Mouse (Mus musculus): ENCODE measurements around the gene Ppp2r5e. TPM values are rescaled to one million over a fixed set of nuclear protein-coding genes. Genes with fewer than 3 reads are reported as not detected.

Ppp2r5e gene
- polyA plus RNA-seq, 1 experiment from 2014 or later = 6.3 TPM

DNA sequence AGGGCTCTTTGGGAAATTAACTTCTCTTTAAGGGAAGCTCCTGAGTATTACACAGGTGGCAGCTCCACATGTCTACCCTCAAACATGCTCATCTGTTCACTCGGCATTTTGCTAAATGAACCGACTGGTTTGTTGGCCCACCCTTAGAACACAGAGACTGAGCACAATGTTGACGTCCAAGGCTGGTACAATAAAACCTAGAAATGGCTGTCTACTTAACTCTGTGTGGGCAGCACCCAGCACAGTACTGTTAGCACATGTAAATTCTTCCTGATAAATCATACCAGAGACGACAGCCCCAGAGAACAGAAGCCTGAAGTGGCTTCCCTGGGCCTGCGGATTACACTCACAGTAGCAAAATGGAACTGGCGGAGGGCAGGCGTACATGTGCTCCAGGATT is 59.5 kb downstream of the Ppp2r5e start:
- no peak overlapping the region for H3K4me3 ChIP-seq (ENCODE audit: low read length)
- no peak for ATAC-seq
- no peaks in the 10 kb centered on the region for H3K27me3 ChIP-seq (replicated peaks; ENCODE audit: control insufficient read depth, insufficient read depth, low read length)
- no peak overlapping the region for H3K4me2 ChIP-seq (ENCODE audit: low read depth, low read length)
- H3K36me3 ChIP-seq (ENCODE audit: control insufficient read depth, insufficient read depth, low read length) = no peaks in the 10 kb centered on the region
- 75% methylated on average over 7 of the region's 7 CpGs for WGBS
- H3K4me1 ChIP-seq (ENCODE audit: control insufficient read depth, insufficient read depth, low read length) = peaks cover 22% of the 10 kb centered on the region
- no peaks in the 10 kb centered on the region for H3K9me3 ChIP-seq (ENCODE audit: control insufficient read depth, low read length)
- H3K27ac ChIP-seq (ENCODE audit: low read length) = no peak overlapping the region
- H3K9ac ChIP-seq (ENCODE audit: low read depth, low read length) = no peak overlapping the region

DNA sequence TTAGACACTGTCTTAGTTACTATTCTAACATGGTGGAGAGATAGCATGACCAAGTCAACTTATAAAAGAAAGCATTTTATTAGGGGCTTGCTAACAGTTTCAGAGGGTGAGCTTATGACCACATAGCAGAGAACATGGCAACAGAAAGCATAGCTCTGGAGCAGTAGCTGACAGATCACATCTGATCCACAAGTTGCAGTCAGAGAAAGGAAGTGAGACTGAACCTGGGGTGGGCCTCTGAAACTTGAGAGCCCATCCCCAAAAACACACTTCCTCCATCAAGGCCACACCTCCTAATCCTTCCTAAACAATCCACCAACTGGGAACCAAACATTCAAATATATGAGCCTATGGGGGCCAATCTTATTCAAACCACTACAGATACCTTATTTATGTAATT is 62.9 kb downstream of the Ppp2r5e start:
- Histone ChIP-seq H3K36me3 (ENCODE audit: control insufficient read depth, insufficient read depth, low read length) (no peaks in the 10 kb centered on the region), H3K9me3 (ENCODE audit: control insufficient read depth, low read length) (no peaks in the 10 kb centered on the region), H3K4me3 (ENCODE audit: low read length) (no peak overlapping the region), H3K9ac (ENCODE audit: low read depth, low read length) (no peak overlapping the region), H3K4me1 (ENCODE audit: control insufficient read depth, insufficient read depth, low read length) (peaks cover 33% of the 10 kb centered on the region), H3K27ac (ENCODE audit: low read length) (no peak overlapping the region), H3K27me3 (replicated peaks; ENCODE audit: control insufficient read depth, insufficient read depth, low read length) (no peaks in the 10 kb centered on the region), H3K4me2 (ENCODE audit: low read depth, low read length) (no peak overlapping the region)
- no peak for ATAC-seq

DNA sequence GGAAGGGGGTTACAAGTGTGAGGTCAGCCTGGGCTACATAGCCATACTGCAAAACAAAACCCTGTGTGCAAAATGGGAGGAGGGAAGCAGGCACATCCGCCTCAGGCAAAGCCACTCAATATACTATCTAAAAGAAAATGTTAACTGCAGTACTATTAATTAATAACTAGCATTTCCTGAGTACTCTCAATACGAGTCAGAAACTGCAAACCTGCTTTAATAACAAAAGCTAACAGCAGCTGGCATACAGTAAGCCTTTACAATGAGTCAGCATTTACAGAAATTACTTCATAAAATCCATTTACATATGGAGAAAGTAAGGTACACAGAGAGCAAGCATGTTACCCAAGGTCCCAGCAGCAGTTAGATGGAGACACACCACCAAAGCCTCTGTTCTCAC is 64.2 kb downstream of the Ppp2r5e start:
- no peaks in the 10 kb centered on the region for H3K9me3 ChIP-seq (ENCODE audit: control insufficient read depth, low read length)

DNA sequence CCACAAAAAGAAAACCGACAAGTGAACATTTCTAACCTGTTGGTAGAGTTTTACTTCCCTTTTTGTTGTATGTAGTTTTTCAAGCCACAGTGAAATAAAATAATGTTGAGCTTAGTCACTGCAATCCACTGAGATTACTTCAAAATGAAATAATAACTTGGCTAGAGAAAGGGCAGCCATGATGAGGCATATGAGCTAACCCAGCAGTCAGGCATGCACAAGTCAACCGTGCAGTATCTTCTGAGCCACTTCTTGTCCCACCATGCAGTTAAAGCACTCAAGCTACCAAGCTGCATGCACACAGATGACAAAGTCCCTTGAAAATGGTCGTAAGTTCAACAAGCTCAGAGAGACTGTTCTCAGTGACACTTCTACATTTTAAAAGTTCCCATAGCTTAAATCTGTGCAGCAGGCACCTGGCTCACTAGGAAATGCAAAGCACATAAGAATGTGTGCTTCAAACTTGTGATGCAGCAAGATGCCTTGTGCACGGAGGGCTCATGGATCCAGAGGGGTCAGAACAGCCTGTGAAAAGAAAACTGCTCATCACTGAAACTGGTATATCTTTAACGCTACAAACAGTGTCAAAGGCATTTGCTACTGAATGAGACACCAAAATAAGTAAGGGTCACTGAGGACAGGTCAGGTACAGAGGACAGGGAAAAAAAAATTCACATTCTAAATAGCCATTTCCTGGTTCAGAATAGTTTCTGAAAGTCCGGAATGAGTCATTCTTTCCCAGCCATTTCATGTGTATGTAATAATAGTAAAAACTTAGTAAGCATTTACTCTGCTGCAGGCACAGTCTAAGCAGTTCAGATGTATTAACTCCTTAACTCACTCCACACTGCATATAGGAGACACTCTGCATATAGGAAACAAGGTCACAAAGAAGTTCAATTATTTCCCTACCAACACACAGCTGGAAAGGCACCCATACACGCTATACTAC is 66.9 kb downstream of the Ppp2r5e start:
- Histone ChIP-seq H3K9me3 (ENCODE audit: control insufficient read depth, low read length) (no peaks in the 10 kb centered on the region), H3K4me3 (ENCODE audit: low read length) (no peak overlapping the region), H3K9ac (ENCODE audit: low read depth, low read length) (no peak overlapping the region), H3K27ac (ENCODE audit: low read length) (peak overlapping the region; percentile 24; the same call in 1 of the 2 replicates), H3K27me3 (replicated peaks; ENCODE audit: control insufficient read depth, insufficient read depth, low read length) (no peaks in the 10 kb centered on the region), H3K36me3 (ENCODE audit: control insufficient read depth, insufficient read depth, low read length) (no peaks in the 10 kb centered on the region), H3K4me1 (ENCODE audit: control insufficient read depth, insufficient read depth, low read length) (peaks cover 20% of the 10 kb centered on the region), H3K4me2 (ENCODE audit: low read depth, low read length) (no peak overlapping the region)
- 68% methylated on average over 7 of the region's 7 CpGs for whole genome bisulfite sequencing
- ATAC-seq = peak; percentile 78

More for the DNA sequence above, 64.2 kb downstream of the Ppp2r5e start:
- H3K27me3 ChIP-seq (replicated peaks; ENCODE audit: control insufficient read depth, insufficient read depth, low read length) = no peaks in the 10 kb centered on the region
- 52% methylated on average over 2 of the region's 2 CpGs for whole genome bisulfite sequencing
- no peak overlapping the region for H3K9ac ChIP-seq (ENCODE audit: low read depth, low read length)
- no peaks in the 10 kb centered on the region for H3K36me3 ChIP-seq (ENCODE audit: control insufficient read depth, insufficient read depth, low read length)
- no peak overlapping the region for H3K4me2 ChIP-seq (ENCODE audit: low read depth, low read length)
- no peak overlapping the region for H3K4me3 ChIP-seq (ENCODE audit: low read length)
- H3K27ac ChIP-seq (ENCODE audit: low read length) = no peak overlapping the region; the same call in 1 of the 2 replicates
- H3K4me1 ChIP-seq (ENCODE audit: control insufficient read depth, insufficient read depth, low read length) = peaks cover 25% of the 10 kb centered on the region
- ATAC-seq = peak; percentile 45

DNA sequence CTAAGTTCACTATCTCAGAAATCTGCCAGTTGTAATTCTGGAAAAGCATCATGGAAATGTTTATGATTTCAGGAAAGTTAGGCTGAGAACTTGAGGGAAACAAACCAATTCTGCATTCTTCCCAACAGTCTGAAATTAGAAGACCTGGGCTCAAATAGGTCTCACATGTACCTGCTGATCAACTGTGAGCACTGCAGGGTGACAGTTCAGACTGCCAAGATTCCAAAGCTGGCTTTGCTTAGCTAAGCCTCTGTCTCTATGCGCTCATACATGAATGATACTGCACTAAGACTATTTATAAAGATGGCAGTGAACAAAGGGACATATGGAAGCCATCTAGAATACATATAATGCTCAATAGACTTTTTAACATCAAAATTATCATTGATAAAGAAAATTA is 67.7 kb downstream of the Ppp2r5e start:
- peaks cover 20% of the 10 kb centered on the region for H3K4me1 ChIP-seq (ENCODE audit: control insufficient read depth, insufficient read depth, low read length)

DNA sequence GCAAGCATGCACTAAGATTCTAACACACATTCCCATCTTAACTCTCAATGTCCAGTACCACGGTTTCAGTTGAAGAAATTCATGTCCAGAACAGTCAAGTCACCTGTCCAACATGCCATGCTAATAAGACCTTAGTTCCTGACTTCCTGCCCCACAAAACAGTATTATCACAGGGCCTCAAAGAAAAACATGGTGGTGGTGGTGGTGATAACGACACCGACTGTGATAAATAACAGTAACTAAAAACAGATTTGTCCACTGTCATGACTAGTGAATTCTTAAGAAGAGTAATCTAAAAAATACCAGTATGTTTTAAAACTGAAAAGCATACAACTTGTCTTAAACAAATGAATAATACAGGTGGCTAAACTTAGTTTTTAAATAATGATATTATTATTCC is 71.8 kb downstream of the Ppp2r5e start:
- Histone ChIP-seq H3K9me3 (ENCODE audit: control insufficient read depth, low read length) (no peaks in the 10 kb centered on the region), H3K27ac (ENCODE audit: low read length) (no peak overlapping the region), H3K9ac (ENCODE audit: low read depth, low read length) (no peak overlapping the region), H3K27me3 (replicated peaks; ENCODE audit: control insufficient read depth, insufficient read depth, low read length) (no peaks in the 10 kb centered on the region), H3K36me3 (ENCODE audit: control insufficient read depth, insufficient read depth, low read length) (no peaks in the 10 kb centered on the region), H3K4me3 (ENCODE audit: low read length) (no peak overlapping the region), H3K4me1 (ENCODE audit: control insufficient read depth, insufficient read depth, low read length) (peaks cover 7% of the 10 kb centered on the region), H3K4me2 (ENCODE audit: low read depth, low read length) (no peak overlapping the region)
- ATAC-seq = no peak
- WGBS = 77% methylated on average over 3 of the region's 3 CpGs

More for the DNA sequence above, 67.7 kb downstream of the Ppp2r5e start:
- ATAC-seq = no peak
- no peaks in the 10 kb centered on the region for H3K9me3 ChIP-seq (ENCODE audit: control insufficient read depth, low read length)
- H3K9ac ChIP-seq (ENCODE audit: low read depth, low read length) = no peak overlapping the region
- WGBS = 78% methylated on average over 1 of the region's 1 CpGs
- H3K4me3 ChIP-seq (ENCODE audit: low read length) = no peak overlapping the region
- no peak overlapping the region for H3K27ac ChIP-seq (ENCODE audit: low read length)
- H3K27me3 ChIP-seq (replicated peaks; ENCODE audit: control insufficient read depth, insufficient read depth, low read length) = no peaks in the 10 kb centered on the region
- H3K36me3 ChIP-seq (ENCODE audit: control insufficient read depth, insufficient read depth, low read length) = no peaks in the 10 kb centered on the region
- H3K4me2 ChIP-seq (ENCODE audit: low read depth, low read length) = no peak overlapping the region

DNA sequence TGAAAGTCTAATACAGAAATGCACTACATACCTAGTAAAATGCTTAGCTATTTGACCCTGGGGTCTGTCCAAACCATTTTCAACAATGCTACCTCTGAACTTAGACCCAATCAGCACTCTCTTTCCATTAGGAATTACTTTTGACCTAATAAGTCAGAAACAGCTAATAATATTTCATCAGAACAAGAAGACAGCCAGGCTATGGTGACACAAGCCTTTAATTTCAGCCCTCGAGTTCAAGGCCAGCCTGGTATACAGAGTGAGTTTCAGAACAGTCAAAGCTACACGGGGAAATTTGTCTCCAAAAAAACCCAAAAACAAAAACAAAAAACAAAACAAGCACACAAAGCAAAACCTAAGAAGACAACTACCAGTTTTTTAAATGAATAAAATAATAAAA is 73.1 kb downstream of the Ppp2r5e start:
- H3K9ac ChIP-seq (ENCODE audit: low read depth, low read length) = no peak overlapping the region
- no peaks in the 10 kb centered on the region for H3K9me3 ChIP-seq (ENCODE audit: control insufficient read depth, low read length)
- H3K4me1 ChIP-seq (ENCODE audit: control insufficient read depth, insufficient read depth, low read length) = peaks cover 3% of the 10 kb centered on the region
- H3K4me3 ChIP-seq (ENCODE audit: low read length) = no peak overlapping the region
- no peak overlapping the region for H3K27ac ChIP-seq (ENCODE audit: low read length)
- 87% methylated on average over 2 of the region's 2 CpGs for whole genome bisulfite sequencing
- no peaks in the 10 kb centered on the region for H3K27me3 ChIP-seq (replicated peaks; ENCODE audit: control insufficient read depth, insufficient read depth, low read length)
- no peaks in the 10 kb centered on the region for H3K36me3 ChIP-seq (ENCODE audit: control insufficient read depth, insufficient read depth, low read length)
- ATAC-seq = no peak
- H3K4me2 ChIP-seq (ENCODE audit: low read depth, low read length) = no peak overlapping the region

DNA sequence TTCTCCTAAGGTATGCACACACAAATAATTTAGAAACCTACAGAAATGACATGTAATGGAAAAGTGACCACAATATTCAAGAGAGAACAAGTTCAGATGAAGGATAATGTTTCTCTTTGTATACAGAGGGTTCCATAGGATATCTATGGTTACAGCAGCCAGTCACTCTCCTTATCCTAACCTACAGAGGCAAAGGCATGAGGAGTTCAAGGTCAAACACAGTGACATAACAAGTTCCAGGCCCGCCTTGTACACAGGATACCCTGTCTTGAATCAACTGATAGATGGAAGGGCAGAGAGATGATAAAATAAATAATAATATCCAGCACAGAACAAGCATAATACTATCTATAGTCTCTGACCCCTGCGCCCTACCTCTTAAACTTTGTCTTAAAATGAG is 73.7 kb downstream of the Ppp2r5e start:
- Histone ChIP-seq H3K9me3 (ENCODE audit: control insufficient read depth, low read length) (no peaks in the 10 kb centered on the region), H3K4me3 (ENCODE audit: low read length) (no peak overlapping the region), H3K4me1 (ENCODE audit: control insufficient read depth, insufficient read depth, low read length) (no peaks in the 10 kb centered on the region), H3K27me3 (replicated peaks; ENCODE audit: control insufficient read depth, insufficient read depth, low read length) (no peaks in the 10 kb centered on the region), H3K27ac (ENCODE audit: low read length) (no peak overlapping the region), H3K9ac (ENCODE audit: low read depth, low read length) (no peak overlapping the region), H3K36me3 (ENCODE audit: control insufficient read depth, insufficient read depth, low read length) (no peaks in the 10 kb centered on the region), H3K4me2 (ENCODE audit: low read depth, low read length) (no peak overlapping the region)
- WGBS = 89% methylated on average over 2 of the region's 2 CpGs
- no peak for ATAC-seq

DNA sequence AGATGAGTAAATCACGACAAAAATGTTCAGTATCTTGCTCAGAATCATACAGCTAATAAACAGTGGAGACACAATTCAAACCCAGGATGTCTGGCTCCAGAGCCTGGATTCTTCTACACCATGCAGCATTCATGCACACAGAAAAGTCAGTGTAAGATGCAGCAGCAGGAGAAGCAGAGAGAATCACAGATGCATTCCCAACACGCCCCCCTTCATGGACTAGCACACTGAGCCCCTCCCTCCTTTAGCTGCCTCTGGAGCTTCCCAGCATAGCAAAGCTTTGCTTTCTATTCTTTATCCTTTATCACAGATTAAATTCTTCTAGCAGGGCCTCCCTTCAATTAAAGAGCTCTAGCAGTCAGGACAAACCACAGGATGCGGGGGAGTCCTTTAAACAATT is 75.7 kb downstream of the Ppp2r5e start:
- Histone ChIP-seq H3K9me3 (ENCODE audit: control insufficient read depth, low read length) (no peaks in the 10 kb centered on the region), H3K27me3 (replicated peaks; ENCODE audit: control insufficient read depth, insufficient read depth, low read length) (no peaks in the 10 kb centered on the region), H3K9ac (ENCODE audit: low read depth, low read length) (no peak overlapping the region), H3K4me1 (ENCODE audit: control insufficient read depth, insufficient read depth, low read length) (peaks cover 3% of the 10 kb centered on the region; the same call in 1 of the 2 replicates), H3K36me3 (ENCODE audit: control insufficient read depth, insufficient read depth, low read length) (no peaks in the 10 kb centered on the region), H3K4me3 (ENCODE audit: low read length) (no peak overlapping the region), H3K27ac (ENCODE audit: low read length) (no peak overlapping the region), H3K4me2 (ENCODE audit: low read depth, low read length) (no peak overlapping the region)
- no peak for ATAC-seq
- WGBS = 57% methylated on average over 3 of the region's 3 CpGs

Data from intestine, embryonic 16.5 days (tissue).